Mouse (Mus musculus) neural tube, embryonic 15.5 days (tissue): Measurements from ENCODE around the gene Ralgps2. TPM values are rescaled to one million over a fixed set of nuclear protein-coding genes. Genes with fewer than 3 reads are reported as not detected.

Experiments
- ATAC-seq: fragments of 200-750 bp; cut with Nextera tagmentation; 2 replicates; pipeline ENCODE4 v1.8.0; 2017; ENCODE audit warnings: mild to moderate bottlenecking, moderate TSS enrichment, moderate library complexity; ENCODE audit not compliant: low FRiP score
- H3K27ac ChIP-seq: fragments of 300-500 bp; sonication (generic); replicated peaks from 2 replicates; pipeline ENCODE4 v1.5.1; 2015; ENCODE audit warnings: mild to moderate bottlenecking, inconsistent platforms
- H3K27me3 ChIP-seq: fragments of 300-500 bp; sonication (generic); replicated peaks from 2 replicates; pipeline ENCODE4 v1.6.1; 2015; ENCODE audit warnings: inconsistent platforms
- H3K36me3 ChIP-seq: fragments of 300-500 bp; sonication (generic); 2 replicates; pipeline ENCODE4 v1.6.1; 2015; ENCODE audit warnings: inconsistent platforms
- H3K4me1 ChIP-seq: fragments of 300-500 bp; sonication (generic); 2 replicates; pipeline ENCODE4 v1.6.1; 2015; ENCODE audit warnings: inconsistent platforms
- H3K4me2 ChIP-seq: fragments of 300-500 bp; sonication (generic); 2 replicates; pipeline ENCODE4 v1.6.1; 2015; ENCODE audit warnings: inconsistent platforms, mild to moderate bottlenecking, moderate library complexity
- H3K4me3 ChIP-seq: fragments of 300-500 bp; sonication (generic); replicated peaks from 2 replicates; pipeline ENCODE4 v1.5.1; 2015; ENCODE audit warnings: mild to moderate bottlenecking, inconsistent platforms
- H3K9ac ChIP-seq: fragments of 300-500 bp; sonication (generic); replicated peaks from 2 replicates; pipeline ENCODE4 v1.6.1; 2015; ENCODE audit warnings: mild to moderate bottlenecking, inconsistent platforms
- H3K9me3 ChIP-seq: fragments of 300-500 bp; sonication (generic); replicated peaks from 2 replicates; pipeline ENCODE4 v1.6.1; 2016; ENCODE audit warnings: inconsistent platforms
- WGBS: fragments of 180-500 bp; shearing (Covaris S2); methylation state at CpG from one replicate; pipeline ENCODE4 v1.1.7; 2015; ENCODE audit warnings: mixed read lengths; 5-methylcytosine and 5-hydroxymethylcytosine counted together
- polyA plus RNA-seq: library from polyadenylated mRNA; unstranded; fragments of >200 nt; fragmentation: Nextera tagmentation; extraction: Ambion mirVana; gene quantifications from 2 replicates; pipeline ENCODE4 v1.2.1, GENCODE M21; 2015

The Ralgps2 gene
- polyA plus RNA-seq, 1 experiment from 2014 or later = 77.6 TPM

GRCm38 (mm10) chr1:156854558-156854957, 84.9 kb downstream of the Ralgps2 start:
- Histone ChIP-seq H3K36me3 (0 out of 2 replicates have a peak, but pooled peaks cover 3% of the 10 kb centered on the region), H3K4me2 (no peak overlapping the region), H3K27me3 (no peaks in the 10 kb centered on the region), H3K27ac (no peak overlapping the region), H3K4me3 (no peak overlapping the region), H3K4me1 (no peaks in the 10 kb centered on the region), H3K9me3 (no peaks in the 10 kb centered on the region), H3K9ac (no peak overlapping the region)
- ATAC-seq = no peak
- 97% methylated on average over 4 of the region's 4 CpGs for WGBS

- Histone ChIP-seq H3K36me3 (0 out of 2 replicates have a peak, but pooled peaks cover 3% of the 10 kb centered on the region), H3K27ac (no peak overlapping the region), H3K27me3 (no peaks in the 10 kb centered on the region), H3K4me2 (no peak overlapping the region), H3K9ac (no peak overlapping the region), H3K9me3 (no peaks in the 10 kb centered on the region), H3K4me3 (no peak overlapping the region), H3K4me1 (no peaks in the 10 kb centered on the region)
- 69% methylated on average over 5 of the region's 5 CpGs for WGBS
- no peak for ATAC-seq
Measured at GRCm38 (mm10) chr1:156852872-156853271, 86.6 kb downstream of the Ralgps2 start.

GRCm38 (mm10) chr1:156852409-156852808, 87.0 kb downstream of the Ralgps2 start:
- Histone ChIP-seq H3K36me3 (0 out of 2 replicates have a peak, but pooled peaks cover 3% of the 10 kb centered on the region), H3K4me3 (no peak overlapping the region), H3K9me3 (no peaks in the 10 kb centered on the region), H3K27ac (no peak overlapping the region), H3K9ac (no peak overlapping the region), H3K4me2 (no peak overlapping the region), H3K4me1 (no peaks in the 10 kb centered on the region), H3K27me3 (no peaks in the 10 kb centered on the region)
- ATAC-seq = no peak
- 69% methylated on average over 9 of the region's 9 CpGs for WGBS

- Histone ChIP-seq H3K9me3 (no peaks in the 10 kb centered on the region), H3K4me2 (no peak overlapping the region), H3K9ac (no peak overlapping the region), H3K27ac (no peak overlapping the region), H3K4me3 (no peak overlapping the region), H3K4me1 (0 out of 2 replicates have a peak, but pooled peaks cover 2% of the 10 kb centered on the region), H3K36me3 (no peaks in the 10 kb centered on the region), H3K27me3 (no peaks in the 10 kb centered on the region)
- ATAC-seq = no peak
- WGBS = 78% methylated on average over 4 of the region's 4 CpGs
Measured at GRCm38 (mm10) chr1:156847098-156847497, 92.3 kb downstream of the Ralgps2 start.

GRCm38 (mm10) chr1:156841625-156842339, 97.6 kb downstream of the Ralgps2 start:
- Histone ChIP-seq H3K4me1 (0 out of 2 replicates have a peak, but pooled peaks cover 11% of the 10 kb centered on the region), H3K27ac (no peak overlapping the region), H3K36me3 (no peaks in the 10 kb centered on the region), H3K4me3 (no peak overlapping the region), H3K9me3 (no peaks in the 10 kb centered on the region), H3K4me2 (no peak overlapping the region), H3K9ac (no peak overlapping the region), H3K27me3 (no peaks in the 10 kb centered on the region)
- 83% methylated on average over 11 of the region's 11 CpGs for WGBS
- no peak for ATAC-seq

GRCm38 (mm10) chr1:156838695-156839094, 100.7 kb downstream of the Ralgps2 start:
- ATAC-seq = 0 out of 2 replicates have a peak, but pooled peaks have one; percentile 35

GRCm38 (mm10) chr1:156838177-156838576, 101.2 kb downstream of the Ralgps2 start, which contains the start of gene Angptl1:
TSS of gene Angptl1 (plus strand) at chr1:156838562.
- no peaks in the 10 kb centered on the region for H3K27me3 ChIP-seq
- 0 out of 2 replicates have a peak, but pooled peaks cover 9% of the 10 kb centered on the region for H3K4me1 ChIP-seq
- H3K27ac ChIP-seq = peak within 1 kb of the TSS; percentile 19; the same call in 1 of the 2 replicates
- 0 out of 2 replicates have a peak within 1 kb of the TSS, but pooled peaks have one; percentile 3 for H3K9ac ChIP-seq
- H3K9me3 ChIP-seq = no peaks in the 10 kb centered on the region
- H3K36me3 ChIP-seq = no peaks in the 10 kb centered on the region
- WGBS = 41% methylated on average over 4 of the region's 4 CpGs
- no peak for ATAC-seq
- H3K4me3 ChIP-seq = peak within 1 kb of the TSS; percentile 18; the same call in 1 of the 2 replicates
- H3K4me2 ChIP-seq = peak within 1 kb of the TSS; percentile 33

More at GRCm38 (mm10) chr1:156838695-156839094, 100.7 kb downstream of the Ralgps2 start:
- peak overlapping the region; percentile 33 for H3K4me2 ChIP-seq
- H3K9me3 ChIP-seq = no peaks in the 10 kb centered on the region
- H3K36me3 ChIP-seq = no peaks in the 10 kb centered on the region
- no peaks in the 10 kb centered on the region for H3K27me3 ChIP-seq
- 4% methylated on average over 6 of the region's 6 CpGs for WGBS
- no peak overlapping the region for H3K27ac ChIP-seq
- H3K4me3 ChIP-seq = peak overlapping the region; percentile 18; the same call in 1 of the 2 replicates
- H3K4me1 ChIP-seq = 0 out of 2 replicates have a peak, but pooled peaks cover 9% of the 10 kb centered on the region
- 0 out of 2 replicates have a peak overlapping the region, but pooled peaks have one; percentile 3 for H3K9ac ChIP-seq

- H3K4me2 ChIP-seq = no peak overlapping the region
- no peak overlapping the region for H3K4me3 ChIP-seq
- 93% methylated on average over 1 of the region's 1 CpGs for WGBS
- no peaks in the 10 kb centered on the region for H3K9me3 ChIP-seq
- H3K4me1 ChIP-seq = no peaks in the 10 kb centered on the region
- no peak overlapping the region for H3K9ac ChIP-seq
- no peaks in the 10 kb centered on the region for H3K27me3 ChIP-seq
- peaks cover 48% of the 10 kb centered on the region for H3K36me3 ChIP-seq
- no peak for ATAC-seq
- no peak overlapping the region for H3K27ac ChIP-seq
Measured at GRCm38 (mm10) chr1:156819236-156819635, 120.2 kb downstream of the Ralgps2 start.

GRCm38 (mm10) chr1:156813485-156813884, 125.9 kb downstream of the Ralgps2 start:
- Histone ChIP-seq H3K36me3 (peaks cover 34% of the 10 kb centered on the region), H3K27ac (no peak overlapping the region), H3K4me2 (no peak overlapping the region), H3K4me1 (no peaks in the 10 kb centered on the region), H3K9ac (no peak overlapping the region), H3K9me3 (no peaks in the 10 kb centered on the region), H3K4me3 (no peak overlapping the region), H3K27me3 (no peaks in the 10 kb centered on the region)
- 79% methylated on average over 6 of the region's 6 CpGs for WGBS
- no peak for ATAC-seq

- Histone ChIP-seq H3K27ac (no peak overlapping the region), H3K36me3 (peaks cover 28% of the 10 kb centered on the region), H3K4me3 (no peak overlapping the region), H3K4me2 (no peak overlapping the region), H3K27me3 (no peaks in the 10 kb centered on the region), H3K9me3 (no peaks in the 10 kb centered on the region), H3K4me1 (no peaks in the 10 kb centered on the region), H3K9ac (no peak overlapping the region)
- 67% methylated on average over 8 of the region's 8 CpGs for WGBS
- no peak for ATAC-seq
Measured at GRCm38 (mm10) chr1:156812716-156813115, 126.7 kb downstream of the Ralgps2 start.

- H3K36me3 ChIP-seq = peaks cover 20% of the 10 kb centered on the region
- H3K27ac ChIP-seq = no peak overlapping the region
- ATAC-seq = no peak
- WGBS = 50% methylated on average over 7 of the region's 7 CpGs
- H3K4me3 ChIP-seq = no peak overlapping the region
- no peaks in the 10 kb centered on the region for H3K4me1 ChIP-seq
- no peak overlapping the region for H3K4me2 ChIP-seq
- H3K27me3 ChIP-seq = no peaks in the 10 kb centered on the region
- H3K9me3 ChIP-seq = no peaks in the 10 kb centered on the region
- H3K9ac ChIP-seq = no peak overlapping the region
Measured at GRCm38 (mm10) chr1:156811928-156812327, 127.5 kb downstream of the Ralgps2 start.

GRCm38 (mm10) chr1:156808332-156808731, 131.1 kb downstream of the Ralgps2 start:
- no peak for ATAC-seq
- no peak overlapping the region for H3K4me2 ChIP-seq
- H3K9ac ChIP-seq = no peak overlapping the region
- peaks cover 4% of the 10 kb centered on the region; the same call in 1 of the 2 replicates for H3K36me3 ChIP-seq
- 40% methylated on average over 10 of the region's 10 CpGs for WGBS
- H3K4me1 ChIP-seq = no peaks in the 10 kb centered on the region
- H3K27ac ChIP-seq = no peak overlapping the region
- H3K4me3 ChIP-seq = no peak overlapping the region
- no peaks in the 10 kb centered on the region for H3K9me3 ChIP-seq
- no peaks in the 10 kb centered on the region for H3K27me3 ChIP-seq
